Mouse (Mus musculus) hindlimb bud, embryonic 11.5 days (tissue): ENCODE measurements around the gene Rbfox2.

Experiments
- DNase-seq: peaks from one replicate; pipeline ENCODE4 v3.0.0-alpha.2; 2012; ENCODE audit warnings: low read depth, low spot score; ENCODE audit errors: extremely low spot score

Gene Rbfox2

DNA sequence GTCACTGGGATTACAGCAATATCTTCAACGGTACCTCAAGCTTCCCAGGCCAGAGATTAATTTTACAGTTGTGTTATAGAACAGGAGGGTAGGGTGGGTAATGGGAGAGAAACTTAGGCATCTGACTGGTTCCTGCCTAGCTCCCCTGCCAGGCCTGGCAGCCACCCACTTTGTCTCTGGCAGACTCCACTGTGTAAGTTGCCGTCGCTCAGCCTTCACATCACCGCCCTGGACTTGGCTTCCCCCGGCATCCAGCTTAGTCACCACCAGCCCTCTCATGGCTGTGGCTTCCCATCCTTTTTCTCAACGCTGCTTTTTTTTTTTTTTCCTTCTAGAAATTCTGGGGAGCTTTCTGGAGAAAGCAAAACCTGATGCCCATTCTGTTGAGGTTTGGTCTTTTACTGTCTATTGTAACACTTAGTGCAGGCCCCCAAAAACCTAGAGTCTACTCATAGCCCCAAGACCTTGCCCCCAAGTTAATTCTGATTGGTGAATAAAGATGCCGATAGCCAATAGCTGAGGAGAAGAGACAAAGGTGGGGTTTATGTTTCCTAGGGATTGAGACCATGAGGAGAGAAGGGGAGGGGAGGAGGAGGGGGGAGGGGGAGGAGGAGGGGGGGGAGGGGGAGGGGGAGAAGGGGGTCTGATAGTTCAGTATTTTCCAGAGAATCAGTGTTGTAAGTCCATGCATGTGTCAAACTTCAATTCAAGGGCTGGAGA lies 25.6 kb upstream of the Rbfox2 start:
- no peak for DNase-seq

DNA sequence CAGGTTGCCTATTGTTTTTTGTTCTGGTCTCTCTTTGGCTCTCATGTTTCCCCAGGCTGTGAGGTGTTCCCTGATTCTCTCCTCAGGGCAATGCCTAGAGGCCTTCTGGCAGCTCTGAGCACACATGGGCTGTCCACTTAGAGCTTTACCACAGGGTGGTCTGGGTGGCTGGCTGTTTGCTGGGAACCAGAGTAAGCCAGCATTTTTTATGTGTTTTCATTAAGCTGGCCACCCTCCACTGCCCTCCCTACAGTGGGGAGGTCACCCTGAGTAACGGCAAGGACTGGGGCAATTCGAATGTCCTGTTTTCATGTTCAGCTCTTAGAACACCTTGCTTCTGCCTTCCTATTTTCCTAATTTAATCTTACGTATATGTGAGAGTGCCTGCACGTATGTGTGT lies 24.6 kb upstream of the Rbfox2 start:
- no peak for DNase-seq

DNA sequence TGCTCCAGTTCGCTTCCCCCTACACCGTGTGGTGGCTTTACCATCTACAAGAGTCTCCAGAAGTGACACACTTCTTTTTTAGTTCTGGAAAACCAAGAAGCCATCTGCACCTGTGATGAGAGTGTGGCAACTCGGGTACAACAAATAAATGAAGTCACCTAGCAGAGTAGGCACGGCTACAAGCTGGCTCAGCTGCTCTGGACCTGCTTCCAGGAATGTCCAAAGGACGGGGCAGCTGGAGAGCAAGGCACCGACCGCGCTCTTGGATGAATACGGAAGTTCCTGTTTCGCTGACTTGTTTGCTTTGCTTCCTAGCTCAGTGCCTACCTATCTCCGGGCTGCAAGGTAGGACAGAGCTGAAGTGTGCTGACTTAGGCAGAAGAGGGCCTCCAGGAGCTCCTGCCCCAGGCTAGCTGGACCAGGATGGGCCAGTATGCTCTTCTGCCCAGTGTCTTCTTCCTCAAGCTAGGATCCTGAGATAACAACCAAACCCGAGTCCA lies 22.9 kb upstream of the Rbfox2 start:
- DNase-seq, result no peak

DNA sequence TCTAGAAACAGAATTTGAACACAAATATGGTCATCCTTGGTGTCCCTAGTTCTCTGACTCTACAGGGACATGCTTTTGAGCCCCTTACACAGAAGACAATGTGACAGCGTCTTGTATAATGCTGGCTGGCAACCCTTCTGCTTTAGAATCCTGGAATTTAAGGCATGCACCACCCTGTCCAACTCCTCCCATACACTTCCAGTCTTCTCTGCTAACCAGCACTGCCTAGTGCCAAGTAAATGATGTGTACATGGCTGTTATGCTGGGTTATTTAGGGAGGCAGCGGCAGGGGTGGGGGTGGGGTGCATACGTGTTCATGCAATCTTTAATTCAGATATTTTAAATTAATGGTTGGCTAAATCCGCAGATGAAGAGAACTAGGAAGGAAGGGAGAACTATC lies 19.6 kb upstream of the Rbfox2 start:
- DNase-seq, result no peak

DNA sequence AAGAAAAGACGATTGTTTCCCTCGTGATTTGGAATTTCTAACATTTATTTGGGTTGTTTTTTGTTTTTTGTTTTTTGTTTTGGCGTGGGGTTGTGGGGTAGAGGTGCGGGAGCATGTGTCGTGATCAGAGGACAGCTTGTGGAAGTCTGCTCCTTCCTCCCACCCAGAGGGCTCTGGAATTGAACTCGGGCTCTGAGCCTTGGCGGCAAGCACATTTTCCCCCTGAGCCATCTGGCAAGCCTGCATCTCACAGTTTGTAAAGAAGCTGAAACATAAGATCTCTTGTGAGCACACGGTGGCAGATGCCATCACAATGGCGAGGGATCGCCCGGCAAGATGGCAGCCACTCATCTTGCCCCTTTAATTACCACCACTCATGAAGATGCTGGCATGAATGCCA lies 17.6 kb upstream of the Rbfox2 start:
- DNase-seq, result no peak

DNA sequence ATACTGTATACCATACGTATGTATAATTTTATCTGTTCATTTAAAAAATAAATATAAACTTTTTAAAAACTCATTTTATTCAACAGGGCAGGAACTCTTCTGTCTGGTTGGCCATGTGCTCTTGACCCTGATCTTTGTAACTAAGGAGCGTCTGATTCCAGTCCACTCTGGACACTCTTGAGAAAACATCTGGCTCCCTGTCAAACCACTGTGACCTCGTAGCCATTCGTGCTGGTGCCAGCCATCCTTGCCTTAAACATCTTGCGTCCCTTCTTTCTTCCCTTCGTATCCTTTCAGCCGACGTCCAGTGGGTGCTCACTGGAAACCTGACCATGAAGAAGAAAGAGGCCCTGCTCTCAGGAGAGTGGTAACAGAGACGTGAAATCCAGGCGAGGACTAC lies 16.4 kb upstream of the Rbfox2 start:
- DNase-seq, result no peak

- no peak for DNase-seq
Measured at GRCm38 (mm10) chr15:77313701-77314100, 6.9 kb upstream of the Rbfox2 start.

GRCm38 (mm10) chr15:77312796-77313195 lies 6.0 kb upstream of the Rbfox2 start:
- DNase-seq, result no peak

GRCm38 (mm10) chr15:77307767-77308495 lies 1.1 kb upstream of the Rbfox2 start:
- DNase-seq, result no peak

DNA sequence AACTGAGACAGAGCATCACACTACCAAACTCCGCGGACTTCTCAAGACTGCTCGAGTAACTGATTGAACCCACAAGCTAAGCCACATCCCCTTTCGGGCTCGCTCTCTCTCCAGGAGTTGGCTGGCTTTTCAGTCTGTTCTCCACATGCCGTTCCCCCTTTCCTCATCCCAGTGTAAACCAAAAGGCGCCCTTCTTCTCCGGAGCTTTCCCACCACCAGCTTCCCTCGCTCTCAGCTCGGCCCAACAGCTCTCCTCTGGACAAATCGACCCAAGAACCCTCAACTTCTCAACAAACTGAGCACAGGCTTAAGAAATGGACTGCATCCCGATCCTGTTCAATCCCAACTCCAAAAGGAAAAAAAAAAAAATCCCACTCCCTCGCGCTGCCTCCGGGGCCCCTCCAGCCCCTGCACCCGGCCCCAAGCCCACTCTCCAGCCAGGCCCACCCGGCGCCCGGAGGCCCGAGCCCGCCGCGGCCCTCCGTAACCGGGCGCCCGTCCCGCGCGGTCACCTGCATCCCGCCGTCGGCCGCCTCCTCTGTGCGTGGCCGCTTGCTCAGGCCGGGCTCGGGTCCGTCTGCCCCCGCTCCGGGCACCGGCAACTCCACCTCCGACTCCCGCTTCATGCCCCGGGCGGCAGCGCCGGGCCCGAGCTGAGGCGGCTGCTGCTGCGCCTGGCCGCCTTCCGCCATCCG lies 805 bp downstream of the Rbfox2 start:
- DNase-seq, result no peak

- DNase-seq, result no peak
Measured at GRCm38 (mm10) chr15:77304960-77305359, 1.8 kb downstream of the Rbfox2 start.

- no peak for DNase-seq
Measured at GRCm38 (mm10) chr15:77301122-77301521, 5.7 kb downstream of the Rbfox2 start.

GRCm38 (mm10) chr15:77298564-77298963 lies 8.2 kb downstream of the Rbfox2 start:
- DNase-seq, result peak; percentile 89

DNA sequence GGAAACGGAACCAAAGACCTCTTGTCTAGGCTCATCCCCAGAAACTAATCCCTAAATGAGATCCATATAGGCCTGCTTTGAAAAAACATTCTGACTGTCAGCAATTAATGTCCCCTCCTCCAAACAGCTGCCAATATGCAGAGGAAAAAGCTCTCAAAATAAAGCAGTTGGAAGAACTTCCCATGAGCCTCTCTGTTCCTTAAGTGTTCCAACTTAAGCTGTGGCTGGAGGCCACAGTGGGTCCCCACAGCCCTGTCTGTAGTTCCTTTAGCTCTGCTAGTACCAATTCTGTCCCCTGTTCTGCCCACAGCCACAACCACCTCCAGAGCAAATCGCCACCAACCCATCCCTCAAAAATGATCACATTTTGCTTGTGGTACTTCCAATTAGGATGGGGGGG lies 10.2 kb downstream of the Rbfox2 start:
- DNase-seq, result no peak

DNA sequence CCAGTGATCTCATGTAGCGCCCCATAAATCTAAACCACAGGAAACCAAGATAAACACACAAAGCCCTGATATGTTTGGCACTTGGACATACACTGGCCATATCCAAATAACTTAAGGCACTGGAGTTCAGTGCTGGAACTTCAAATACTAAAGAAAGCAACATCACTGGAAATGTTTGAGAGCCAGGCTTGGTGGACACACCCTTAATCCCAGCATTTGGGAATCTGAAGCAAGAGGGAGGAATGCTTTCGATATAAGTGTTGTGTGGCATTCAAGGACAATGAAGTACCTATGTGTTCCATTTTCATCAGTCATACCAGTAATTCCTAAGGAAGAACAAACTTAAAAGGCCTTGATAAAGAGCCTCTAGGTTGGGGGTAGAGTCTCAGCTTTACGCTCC lies 13.3 kb downstream of the Rbfox2 start:
- no peak for DNase-seq

GRCm38 (mm10) chr15:77292381-77292780 lies 14.4 kb downstream of the Rbfox2 start:
- DNase-seq, result no peak

- DNase-seq, result no peak
Measured at GRCm38 (mm10) chr15:77291471-77291870, 15.3 kb downstream of the Rbfox2 start.

DNA sequence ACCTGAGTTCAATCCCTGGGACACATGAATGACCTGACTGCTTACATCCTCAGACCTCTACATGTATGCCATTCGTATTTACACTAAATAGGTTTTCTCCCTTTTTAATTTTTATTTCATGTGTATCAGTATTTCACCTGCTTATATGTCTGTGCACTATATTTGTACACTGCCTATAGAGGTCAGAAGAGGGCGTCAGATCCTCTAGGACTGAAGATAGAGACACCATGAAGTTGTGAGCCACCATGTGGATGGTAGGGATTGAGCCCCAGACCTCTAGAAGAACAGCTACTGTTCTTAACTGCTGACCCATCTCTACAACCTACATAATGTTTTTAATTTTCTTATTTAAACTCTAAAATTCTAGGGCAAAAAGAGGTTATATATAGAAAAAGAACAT lies 16.5 kb downstream of the Rbfox2 start:
- no peak for DNase-seq

DNA sequence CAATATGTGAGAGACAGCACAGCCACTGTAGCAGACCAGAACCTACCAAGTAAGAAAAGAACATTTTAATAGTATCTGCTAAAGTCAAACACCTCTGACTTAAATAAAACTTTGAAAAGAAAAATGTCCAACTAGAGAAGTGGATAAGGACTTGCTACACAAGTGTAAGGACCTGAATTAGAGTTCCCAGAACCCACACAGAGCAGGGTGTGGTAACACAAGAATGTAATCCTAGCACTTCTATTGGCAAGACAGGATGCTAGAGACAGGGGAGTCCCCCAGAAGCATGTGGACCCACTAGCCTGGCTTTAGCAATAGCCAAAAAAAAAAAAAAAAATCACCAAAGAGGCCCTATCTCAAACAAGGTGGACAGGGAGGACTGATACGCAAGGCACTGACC lies 26.7 kb downstream of the Rbfox2 start:
- DNase-seq, result no peak

GRCm38 (mm10) chr15:77278825-77279224 lies 28.0 kb downstream of the Rbfox2 start:
- DNase-seq, result no peak

DNA sequence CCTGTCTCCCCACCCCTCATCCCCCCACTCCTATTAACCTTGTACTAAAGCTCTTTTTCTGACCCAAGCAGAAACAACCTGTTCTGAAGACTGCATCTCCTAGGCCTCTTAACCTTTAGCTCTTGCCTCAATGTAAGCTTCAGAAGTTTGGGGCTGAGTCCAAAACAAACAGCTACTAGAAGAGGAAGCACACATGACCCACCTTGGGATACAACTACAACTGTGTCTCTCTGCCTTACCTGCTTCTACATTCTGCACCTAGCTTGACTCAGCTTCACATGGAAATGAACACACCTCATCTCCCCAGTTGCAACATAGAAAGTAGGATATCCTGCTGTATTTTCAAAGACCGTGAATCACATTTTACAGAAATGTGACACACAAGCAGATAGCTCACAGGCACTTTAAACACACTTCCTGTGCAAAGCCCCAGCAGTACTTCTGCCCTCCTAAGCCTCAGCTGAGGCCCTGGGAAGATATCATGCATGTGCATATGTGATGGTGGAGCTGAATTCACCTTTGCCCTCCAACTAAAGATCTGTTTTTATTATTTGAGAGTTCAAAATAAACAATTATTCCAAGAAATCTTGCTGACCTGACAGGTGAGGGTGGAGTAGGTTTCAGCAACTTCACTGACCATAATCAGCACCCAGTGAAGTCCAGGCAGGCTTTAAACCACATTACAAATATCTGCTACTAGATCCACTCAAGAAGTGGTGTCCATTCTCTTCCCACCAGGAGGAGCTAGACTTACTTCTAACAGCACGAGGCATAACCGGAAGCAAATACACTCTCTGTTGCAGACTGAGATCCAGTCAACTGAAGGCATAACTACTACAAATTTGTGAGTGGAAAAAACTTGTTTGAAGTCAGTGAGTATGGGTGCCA lies 29.7 kb downstream of the Rbfox2 start:
- DNase-seq, result no peak
